Mouse (Mus musculus) MEL (cell line): ENCODE results near the gene Nphs2. TPM values are rescaled to one million over a fixed set of nuclear protein-coding genes. Genes with fewer than 3 reads are reported as not detected.

Source experiments
- DNase-seq: peaks from one replicate; pipeline ENCODE4 v3.0.0; 2011; ENCODE audit warnings: low read depth, low spot score
- H3K27ac ChIP-seq: 2 replicates; pipeline ENCODE4 v1.5.1; 2012; ENCODE audit warnings: low read depth, mild to moderate bottlenecking, control low read depth, low read length, moderate library complexity; ENCODE audit not compliant: control insufficient read depth
- H3K27me3 ChIP-seq, 2 experiments: fragments of 150-350 bp in 1 of 2; sonication (generic) in 1 of 2; 2 replicates each; pipeline ENCODE4 v1.6.1; 2012; ENCODE audit warnings: low read length in 2 of 2, mild to moderate bottlenecking in 2 of 2, improper control_type of control experiment in 1 of 2, moderate library complexity in 1 of 2; ENCODE audit not compliant: insufficient read depth in 2 of 2, control insufficient read depth in 1 of 2
- H3K36me3 ChIP-seq, 2 experiments: 2 replicates each; pipeline ENCODE4 v1.6.1; 2012 to 2014; ENCODE audit warnings: low read length in 2 of 2, improper control_type of control experiment in 1 of 2, inconsistent platforms in 1 of 2, mild to moderate bottlenecking in 1 of 2; ENCODE audit not compliant: insufficient read depth in 2 of 2, control insufficient read depth in 1 of 2
- H3K4me1 ChIP-seq, 2 experiments: fragments of 150-350 bp in 1 of 2; sonication (generic) in 1 of 2; 2 replicates each; pipeline ENCODE4 v1.6.1; 2012; ENCODE audit warnings: low read length in 2 of 2, improper control_type of control experiment in 1 of 2, mild to moderate bottlenecking in 1 of 2; ENCODE audit not compliant: insufficient read depth in 2 of 2, control insufficient read depth in 1 of 2
- H3K4me3 ChIP-seq, 2 experiments: fragments of 150-350 bp in 1 of 2; sonication (generic) in 1 of 2; 2 replicates each; pipeline ENCODE4 v1.5.1; 2012; ENCODE audit warnings: low read depth in 2 of 2, low read length in 2 of 2, mild to moderate bottlenecking in 2 of 2, moderate library complexity in 2 of 2, control low read depth in 1 of 2, improper control_type of control experiment in 1 of 2; ENCODE audit not compliant: control insufficient read depth in 1 of 2, insufficient read depth in 1 of 2
- H3K79me2 ChIP-seq: 2 replicates; pipeline ENCODE4 v1.6.1; 2012; ENCODE audit warnings: mild to moderate bottlenecking, low read length, moderate library complexity; ENCODE audit not compliant: control insufficient read depth, poor library complexity, insufficient read depth
- H3K9ac ChIP-seq: 2 replicates; pipeline ENCODE4 v1.6.1; 2012; ENCODE audit warnings: low read depth, mild to moderate bottlenecking, control low read depth, low read length, moderate library complexity; ENCODE audit not compliant: control insufficient read depth, poor library complexity, severe bottlenecking
- H3K9me3 ChIP-seq: fragments of 150-350 bp; sonication (generic); replicated peaks from 2 replicates; pipeline ENCODE4 v1.6.1; 2012; ENCODE audit warnings: mild to moderate bottlenecking, low read length, improper control_type of control experiment, moderate library complexity; ENCODE audit not compliant: insufficient read depth
- BHLHE40 ChIP-seq: IDR thresholded peaks from 2 replicates; pipeline ENCODE4 v1.6.1; 2012; ENCODE audit warnings: low read depth, mild to moderate bottlenecking, inconsistent platforms, low read length, improper control_type of control experiment, borderline replicate concordance
- CHD1 ChIP-seq: IDR thresholded peaks from 2 replicates; pipeline ENCODE4 v1.6.1; 2012; ENCODE audit warnings: low read depth, mild to moderate bottlenecking, inconsistent platforms, low read length, improper control_type of control experiment
- CHD2 ChIP-seq: IDR thresholded peaks from 2 replicates; pipeline ENCODE4 v1.6.1; 2011; ENCODE audit warnings: low read length, improper control_type of control experiment
- E2F4 ChIP-seq: IDR thresholded peaks from 2 replicates; pipeline ENCODE4 v1.6.1; 2011; ENCODE audit warnings: low read depth, low read length, improper control_type of control experiment, borderline replicate concordance
- EP300 ChIP-seq, 2 experiments: IDR thresholded peaks; 2 replicates each; pipeline ENCODE4 v1.6.1; 2011; ENCODE audit warnings: improper control_type of control experiment in 2 of 2, low read length in 2 of 2, low read depth in 1 of 2, mild to moderate bottlenecking in 1 of 2
- ETS1 ChIP-seq: IDR thresholded peaks from 2 replicates; pipeline ENCODE4 v1.6.1; 2012; ENCODE audit warnings: low read depth, mild to moderate bottlenecking, inconsistent platforms, low read length, improper control_type of control experiment, moderate library complexity
- GABPA ChIP-seq: IDR thresholded peaks from 2 replicates; pipeline ENCODE4 v1.6.1; 2012; ENCODE audit warnings: low read depth, mild to moderate bottlenecking, inconsistent platforms, low read length, improper control_type of control experiment, moderate library complexity
- JUND ChIP-seq: IDR thresholded peaks from 2 replicates; pipeline ENCODE4 v1.6.1; 2011; ENCODE audit warnings: low read depth, mild to moderate bottlenecking, improper control_type of control experiment, low read length
- MAFK ChIP-seq: IDR thresholded peaks from 2 replicates; pipeline ENCODE4 v1.6.1; 2011; ENCODE audit warnings: low read depth, mild to moderate bottlenecking, low read length, improper control_type of control experiment, borderline replicate concordance
- MXI1 ChIP-seq: IDR thresholded peaks from 2 replicates; pipeline ENCODE4 v1.6.1; 2011; ENCODE audit warnings: mild to moderate bottlenecking, low read depth, low read length, improper control_type of control experiment
- MYC ChIP-seq: IDR thresholded peaks from 2 replicates; pipeline ENCODE4 v1.6.1; 2011; ENCODE audit warnings: low read depth, mild to moderate bottlenecking, low read length, improper control_type of control experiment, moderate library complexity
- POLR2AphosphoS2 ChIP-seq: IDR thresholded peaks from 2 replicates; pipeline ENCODE4 v1.6.1; 2011; ENCODE audit warnings: low read length, improper control_type of control experiment
- POLR2AphosphoS5 ChIP-seq: IDR thresholded peaks from 2 replicates; pipeline ENCODE4 v1.6.1; 2012; ENCODE audit warnings: low read depth, borderline replicate concordance, mild to moderate bottlenecking, inconsistent platforms, low read length, moderate library complexity, mixed read lengths
- RAD21 ChIP-seq: IDR thresholded peaks from 2 replicates; pipeline ENCODE4 v1.6.1; 2011; ENCODE audit warnings: mild to moderate bottlenecking, low read depth, low read length, improper control_type of control experiment
- SMC3 ChIP-seq: IDR thresholded peaks from 2 replicates; pipeline ENCODE4 v1.6.1; 2011; ENCODE audit warnings: low read depth, low read length, improper control_type of control experiment
- TAL1 ChIP-seq: IDR thresholded peaks from 2 replicates; pipeline ENCODE4 v1.6.1; 2012; ENCODE audit warnings: mild to moderate bottlenecking, inconsistent platforms, low read length, moderate library complexity, mixed read lengths
- TBP ChIP-seq: IDR thresholded peaks from 2 replicates; pipeline ENCODE4 v1.8.0; 2011; ENCODE audit warnings: low read depth, low read length, improper control_type of control experiment
- UBTF ChIP-seq: IDR thresholded peaks from 2 replicates; pipeline ENCODE4 v1.6.1; 2012; ENCODE audit warnings: low read depth, mild to moderate bottlenecking, inconsistent platforms, low read length, improper control_type of control experiment, moderate library complexity, borderline replicate concordance; ENCODE audit not compliant: insufficient read depth
- ZC3H11A ChIP-seq: IDR thresholded peaks from 2 replicates; pipeline ENCODE4 v1.6.1; 2012; ENCODE audit warnings: low read depth, mild to moderate bottlenecking, inconsistent platforms, low read length, improper control_type of control experiment
- ZKSCAN1 ChIP-seq: IDR thresholded peaks from 2 replicates; pipeline ENCODE4 v1.6.1; 2012; ENCODE audit warnings: low read depth, mild to moderate bottlenecking, inconsistent platforms, low read length, improper control_type of control experiment, moderate library complexity
- polyA plus RNA-seq, 2 experiments: library from polyadenylated mRNA; stranded (reverse) in 1 of 2; unstranded in 1 of 2; fragments of >175 nt in 1 of 2; fragments of >200 nt in 1 of 2; gene quantifications; 2 replicates each; pipeline versions ENCODE4 v1.2.1 to v1.2.4; 2012; ENCODE audit warnings: low replicate concordance in 2 of 2, low read depth in 1 of 2; ENCODE audit not compliant: insufficient read length in 2 of 2, insufficient read depth in 1 of 2, missing spikeins in 1 of 2
- total RNA-seq: library from RNA; depleted of rRNA; stranded (reverse); fragments of 300-350 nt; gene quantifications from 2 replicates; pipeline ENCODE4 v1.2.3, GENCODE M21; 2012

The Nphs2 gene
- total and polyA plus RNA-seq, 3 experiments, result not detected

DNA sequence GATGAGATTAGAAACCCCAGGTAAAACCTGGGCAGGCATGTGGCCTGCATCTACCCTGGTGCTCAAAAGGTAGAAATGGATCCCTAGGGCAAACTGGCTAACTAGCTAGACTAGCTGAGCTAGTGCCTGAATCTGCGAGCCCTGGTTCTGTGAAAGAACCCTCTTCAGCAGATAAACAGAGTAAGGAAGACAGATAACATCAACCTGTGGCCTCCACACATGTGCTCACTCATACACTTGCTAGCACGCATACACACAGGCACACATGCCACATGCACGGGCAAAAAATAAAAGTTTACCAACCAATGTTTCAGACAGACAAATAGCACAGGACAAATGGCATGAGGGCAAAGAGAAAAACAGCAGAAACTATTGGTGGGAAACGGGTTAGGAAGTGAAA is 39.9 kb downstream of the Nphs2 start:
- no peaks in the 10 kb centered on the region for H3K4me1 ChIP-seq
- H3K36me3 ChIP-seq, result no peaks in the 10 kb centered on the region
- H3K4me3 ChIP-seq, result no peak overlapping the region
- no peaks in the 10 kb centered on the region; a peak in 1 of 4 replicates for H3K27me3 ChIP-seq
- TF ChIP-seq ZKSCAN1, result no peak
- no peak for TF ChIP-seq MYC
- TF ChIP-seq E2F4, result no peak
- no peak for TF ChIP-seq SMC3
- no peak for TF ChIP-seq MAFK
- TF ChIP-seq GABPA, result no peak
- no peak for TF ChIP-seq JUND
- no peak for TF ChIP-seq TBP
- TF ChIP-seq UBTF, result no peak
- H3K79me2 ChIP-seq, result no peaks in the 10 kb centered on the region
- H3K27ac ChIP-seq, result no peak overlapping the region
- H3K9ac ChIP-seq, result no peak overlapping the region
- no peaks in the 10 kb centered on the region for H3K9me3 ChIP-seq
- no peak for DNase-seq

- Histone ChIP-seq H3K9ac (no peak overlapping the region), H3K27me3 (no peaks in the 10 kb centered on the region; a peak in 1 of 4 replicates), H3K4me1 (no peaks in the 10 kb centered on the region), H3K4me3 (no peak overlapping the region), H3K27ac (no peak overlapping the region), H3K79me2 (no peaks in the 10 kb centered on the region), H3K9me3 (no peaks in the 10 kb centered on the region), H3K36me3 (no peaks in the 10 kb centered on the region)
- no peak for DNase-seq
- TF ChIP-seq EP300 (IDR thresholded peaks at IDR 0.05; ENCODE audit: low read depth in 1 of 2, low read length in 2 of 2) (no peak), CHD2 (no peak), CHD1 (no peak), TBP (no peak), ZC3H11A (no peak), JUND (no peak), MYC (no peak), POLR2AphosphoS2 (no peak), RAD21 (no peak), TAL1 (no peak), MAFK (no peak), ETS1 (no peak), POLR2AphosphoS5 (no peak), BHLHE40 (no peak), MXI1 (no peak)
These were observed 41.9 kb downstream of the Nphs2 start for GRCm38 (mm10) chr1:156352466-156352865.
